Mouse (Mus musculus): ENCODE data around the gene Cyp2w1.
"Not testable (repeated sequence)": the region's sequence is repeated elsewhere in the genome, so short reads cannot be mapped to it uniquely, and the experiment has no call there.

The Cyp2w1 gene

GRCm38 (mm10) chr5:139388195-139388570, 35.8 kb downstream of the Cyp2w1 start:
- DNase-seq = no peak

- no peak for DNase-seq
These were observed 36.6 kb downstream of the Cyp2w1 start for GRCm38 (mm10) chr5:139388694-139389675.

DNA sequence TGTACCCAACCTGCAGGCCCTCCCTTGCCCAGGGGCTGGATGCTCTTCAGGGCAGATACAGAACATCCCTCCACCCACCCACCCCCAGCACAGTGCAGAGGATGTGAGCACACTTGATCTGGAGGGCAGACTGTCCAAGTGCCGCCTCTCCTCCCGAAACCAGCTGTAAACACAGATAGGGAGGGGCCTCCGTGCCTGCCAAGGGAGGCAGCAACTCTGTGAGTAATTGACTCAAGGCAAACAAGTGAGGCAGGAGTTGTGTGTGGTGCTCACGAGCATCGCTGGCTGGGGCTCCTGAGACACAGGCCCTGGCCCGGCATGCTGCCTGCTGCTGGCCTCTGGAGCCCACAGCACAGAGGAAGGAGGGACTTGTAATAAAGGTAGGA, 37.3 kb downstream of the Cyp2w1 start:
- DNase-seq = peak; percentile 56

DNA sequence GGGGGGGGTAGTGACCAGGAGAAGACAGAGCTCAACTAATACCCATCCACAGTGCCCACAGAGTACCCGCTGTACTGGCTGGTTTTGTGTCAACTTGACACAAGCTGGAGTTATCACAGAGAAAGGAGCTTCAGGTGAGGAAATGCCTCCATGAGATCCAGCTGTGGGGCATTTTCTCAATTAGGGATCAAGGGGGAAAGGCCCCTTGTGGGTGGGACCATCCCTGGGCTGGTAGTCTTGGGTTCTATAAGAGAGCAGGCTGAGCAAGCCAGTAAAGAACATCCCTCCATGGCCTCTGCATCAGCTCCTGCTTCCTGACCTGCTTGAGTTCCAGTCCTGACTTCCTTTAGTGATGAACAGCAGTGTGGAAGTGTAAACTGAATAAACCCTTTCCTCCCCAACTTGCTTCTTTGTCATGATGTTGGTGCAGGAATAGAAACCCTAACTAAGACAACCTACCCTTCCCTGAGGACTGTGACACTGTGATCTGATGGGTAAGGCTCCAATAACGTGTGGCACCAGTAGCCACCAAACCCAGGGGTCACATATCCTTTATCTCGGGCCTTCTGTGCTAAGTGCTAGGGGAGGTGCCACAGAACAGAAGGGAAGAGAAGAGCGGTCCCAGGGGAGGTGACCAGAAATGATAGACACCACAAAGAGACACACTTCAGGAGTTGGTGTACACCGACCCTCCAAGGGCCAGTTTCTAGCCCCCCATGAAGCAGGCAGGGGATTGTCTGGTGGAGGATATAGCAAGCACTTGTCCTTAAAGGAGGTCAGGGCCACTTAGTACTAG, 38.1 kb downstream of the Cyp2w1 start:
- DNase-seq = not testable (repeated sequence)

DNA sequence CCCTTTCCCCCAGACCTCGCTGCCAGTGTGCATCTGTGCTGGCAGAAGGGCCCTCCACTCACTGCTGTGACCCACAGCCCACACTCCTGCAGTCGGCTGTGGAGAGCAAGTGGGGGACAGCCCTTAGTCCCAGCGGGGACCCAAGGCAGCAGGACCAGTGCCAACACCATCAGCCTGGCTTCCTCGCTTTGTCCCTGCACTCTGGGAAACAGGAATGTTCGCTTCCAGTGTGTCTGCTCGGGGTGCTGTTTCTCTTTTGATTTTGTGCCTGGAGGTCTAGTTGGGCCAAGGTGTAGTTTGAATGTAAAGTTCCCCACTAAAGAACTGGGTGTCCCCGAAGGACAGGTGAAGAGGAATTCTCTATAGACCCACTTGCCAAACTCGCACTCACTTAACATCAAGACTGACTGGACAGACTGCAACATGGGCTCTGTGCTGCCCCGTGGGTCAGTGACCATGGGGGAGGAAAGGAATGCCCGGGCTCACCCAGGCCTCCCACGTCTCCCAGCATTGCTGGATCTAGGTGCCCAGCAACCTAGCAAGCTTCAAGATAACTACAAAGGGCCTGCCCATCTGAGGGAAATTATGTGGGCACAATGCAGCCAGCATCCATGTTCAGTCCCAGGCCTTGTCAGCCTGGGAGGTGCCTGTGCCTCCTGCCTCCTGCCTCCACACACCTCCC, 39.0 kb downstream of the Cyp2w1 start:
- no peak for DNase-seq

DNA sequence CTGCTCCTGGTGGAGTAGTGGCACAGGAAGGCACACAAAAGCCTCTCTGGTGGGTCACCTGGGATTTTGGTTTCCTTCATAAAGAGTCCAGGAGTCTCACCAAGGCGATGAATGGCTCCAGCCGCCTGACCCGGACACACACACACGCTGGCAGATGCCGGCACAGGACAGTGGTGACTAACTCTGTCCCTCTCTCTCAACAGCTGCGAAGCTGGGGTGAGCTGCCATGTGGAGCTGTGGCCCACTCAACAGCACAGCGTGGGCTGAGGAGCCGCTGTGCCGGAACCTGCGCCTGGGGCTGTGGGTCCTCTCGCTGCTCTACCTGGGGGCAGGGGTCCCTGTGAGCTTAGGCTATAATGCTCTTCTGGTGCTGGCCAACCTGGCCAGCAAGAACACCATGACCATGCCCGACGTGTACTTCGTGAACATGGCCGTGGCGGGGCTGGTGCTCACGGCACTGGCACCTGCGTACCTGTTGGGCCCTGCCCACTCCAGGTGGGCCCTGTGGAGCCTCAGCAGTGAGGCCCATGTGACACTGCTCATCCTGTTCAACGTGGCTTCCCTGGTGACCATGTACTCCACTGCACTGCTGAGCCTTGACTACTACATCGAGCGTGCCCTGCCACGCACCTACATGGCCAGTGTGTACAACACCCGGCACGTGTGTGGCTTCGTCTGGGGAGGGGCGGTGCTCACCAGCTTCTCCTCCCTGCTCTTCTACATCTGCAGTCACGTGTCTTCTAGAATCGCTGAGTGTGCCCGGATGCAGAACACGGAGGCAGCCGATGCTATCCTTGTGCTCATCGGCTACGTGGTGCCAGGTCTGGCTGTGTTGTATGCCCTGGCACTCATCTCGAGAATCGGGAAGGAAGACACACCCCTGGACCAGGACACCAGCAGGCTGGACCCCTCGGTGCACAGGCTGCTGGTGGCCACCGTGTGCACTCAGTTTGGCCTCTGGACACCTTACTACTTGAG, 40.1 kb downstream of the Cyp2w1 start:
- DNase-seq = no peak

- DNase-seq = no peak
These were observed 40.8 kb downstream of the Cyp2w1 start for GRCm38 (mm10) chr5:139393197-139393588.

GRCm38 (mm10) chr5:139394399-139394798, 42.0 kb downstream of the Cyp2w1 start:
- no peak for DNase-seq

- no peak for DNase-seq
These were observed 43.1 kb downstream of the Cyp2w1 start for GRCm38 (mm10) chr5:139395528-139395927.

DNA sequence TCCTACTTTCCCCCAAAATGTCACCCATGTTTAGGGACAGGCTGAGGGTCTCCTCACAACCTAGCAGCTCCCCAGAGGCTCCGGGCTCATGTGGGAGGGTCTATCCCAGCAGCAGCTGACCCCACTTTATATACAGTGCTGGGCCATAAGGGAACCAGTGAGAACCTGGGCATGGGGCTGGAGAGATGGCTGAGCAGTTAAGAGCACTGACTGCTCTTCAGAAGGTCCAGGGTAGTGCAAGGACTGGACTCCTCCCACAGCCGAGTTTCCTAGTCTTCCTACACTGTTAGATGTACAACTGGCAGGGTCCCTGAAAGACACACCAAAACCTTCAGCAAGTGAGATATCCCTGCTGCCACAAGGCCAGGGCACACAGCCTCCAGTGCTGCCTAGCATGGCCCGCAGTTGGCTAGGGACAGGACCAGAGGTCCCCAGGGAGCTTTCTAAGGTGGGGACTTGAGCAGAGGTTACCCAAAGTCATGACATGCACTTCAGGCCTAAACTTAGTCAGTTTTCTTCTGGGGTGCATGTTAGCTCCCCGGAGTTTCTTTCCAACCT, 45.0 kb downstream of the Cyp2w1 start:
- no peak for DNase-seq

DNA sequence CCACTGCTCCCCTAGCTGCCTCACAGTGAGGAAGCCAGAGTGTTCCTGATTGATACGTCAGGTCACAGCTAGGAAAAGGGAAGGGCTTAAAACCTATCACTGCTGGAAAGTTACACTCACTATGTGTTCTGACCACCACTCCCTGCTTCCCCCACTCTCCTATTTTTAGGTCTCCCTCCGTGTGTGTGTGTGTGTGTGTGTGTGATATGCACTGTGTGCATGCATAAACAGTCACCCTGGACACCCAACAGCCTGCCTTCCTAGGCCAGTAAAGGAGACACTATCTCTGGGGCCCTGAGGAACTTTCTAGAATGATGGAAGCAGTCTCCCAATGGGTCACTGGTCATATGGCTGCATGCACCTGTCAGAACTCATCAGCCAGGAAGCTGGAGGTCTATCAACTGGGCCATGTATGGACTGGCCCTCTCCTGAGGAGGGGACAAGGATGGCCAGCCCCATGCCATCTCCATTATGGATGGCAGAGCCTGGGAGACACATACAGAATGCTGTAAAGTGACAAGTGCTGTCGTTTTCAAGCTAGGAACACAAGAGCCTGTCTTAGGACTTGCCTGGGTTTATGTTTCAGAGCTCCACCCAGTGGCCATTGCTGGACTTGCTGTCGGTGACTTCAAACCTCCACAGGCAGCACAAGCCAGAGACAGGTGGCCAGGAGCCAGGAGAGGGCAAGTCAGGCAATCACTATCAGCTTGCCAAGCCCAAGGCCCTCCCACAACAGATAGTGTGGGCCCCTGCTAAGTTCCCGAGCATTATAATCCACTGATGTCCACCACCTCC, 45.7 kb downstream of the Cyp2w1 start:
- peak; percentile 88 for DNase-seq

DNA sequence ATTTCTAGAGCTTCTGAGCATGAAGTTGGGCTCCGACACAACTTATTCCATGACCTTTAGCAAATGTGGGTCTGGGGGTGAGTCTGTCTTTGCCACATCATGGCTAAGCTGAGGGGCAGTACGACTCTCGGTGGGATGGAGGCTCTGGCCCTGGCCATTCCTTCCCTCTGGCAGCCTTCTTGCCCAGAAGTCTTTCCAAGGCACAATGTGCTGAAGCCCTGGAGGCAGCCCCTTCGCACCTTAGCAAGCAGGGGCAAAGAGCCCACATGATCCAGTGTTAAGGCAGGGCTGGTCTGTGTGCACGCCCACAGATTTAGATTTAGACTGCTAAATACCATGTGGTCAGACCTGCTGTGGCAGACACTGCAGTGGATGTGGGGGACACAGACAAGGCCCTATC, 46.4 kb downstream of the Cyp2w1 start:
- DNase-seq = no peak

DNA sequence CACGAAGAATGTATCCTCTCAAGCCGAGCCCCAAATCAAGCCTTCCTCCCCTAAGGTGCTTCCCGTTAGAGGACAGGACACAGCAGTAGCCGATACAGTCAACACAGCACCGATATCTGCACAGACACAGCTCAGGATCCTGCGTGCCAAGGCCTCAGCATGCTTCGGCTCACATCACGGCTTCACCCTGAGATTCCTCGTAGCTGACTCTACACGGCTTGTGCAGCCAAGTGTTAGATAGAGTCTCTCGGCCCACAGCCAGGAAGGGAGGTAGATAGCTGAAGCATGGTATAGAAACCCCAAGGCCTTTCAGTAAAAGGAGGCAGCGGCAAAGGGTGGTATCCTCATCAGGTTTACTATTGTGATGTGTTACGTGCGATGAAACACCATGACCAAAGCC, 47.6 kb downstream of the Cyp2w1 start:
- DNase-seq = no peak

DNA sequence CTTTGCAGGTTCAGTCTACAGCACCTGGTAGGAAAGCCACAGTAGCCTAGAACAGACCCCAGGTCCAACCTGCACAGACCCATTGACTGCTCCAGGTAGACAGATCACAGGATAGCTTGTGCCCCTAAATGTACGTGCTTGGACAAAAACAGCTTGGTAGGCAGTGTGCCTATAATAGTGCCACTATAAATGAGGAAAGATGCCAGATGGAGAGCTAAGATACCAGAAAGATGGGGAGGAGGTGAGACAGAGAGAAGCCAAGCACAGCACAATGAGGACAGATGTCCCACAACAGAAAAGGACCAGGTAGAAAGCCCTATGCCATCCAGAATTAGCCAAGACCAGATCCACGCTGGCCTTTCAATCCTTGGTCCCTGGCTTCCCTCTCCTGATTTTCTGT, 49.7 kb downstream of the Cyp2w1 start:
- no peak for DNase-seq

DNA sequence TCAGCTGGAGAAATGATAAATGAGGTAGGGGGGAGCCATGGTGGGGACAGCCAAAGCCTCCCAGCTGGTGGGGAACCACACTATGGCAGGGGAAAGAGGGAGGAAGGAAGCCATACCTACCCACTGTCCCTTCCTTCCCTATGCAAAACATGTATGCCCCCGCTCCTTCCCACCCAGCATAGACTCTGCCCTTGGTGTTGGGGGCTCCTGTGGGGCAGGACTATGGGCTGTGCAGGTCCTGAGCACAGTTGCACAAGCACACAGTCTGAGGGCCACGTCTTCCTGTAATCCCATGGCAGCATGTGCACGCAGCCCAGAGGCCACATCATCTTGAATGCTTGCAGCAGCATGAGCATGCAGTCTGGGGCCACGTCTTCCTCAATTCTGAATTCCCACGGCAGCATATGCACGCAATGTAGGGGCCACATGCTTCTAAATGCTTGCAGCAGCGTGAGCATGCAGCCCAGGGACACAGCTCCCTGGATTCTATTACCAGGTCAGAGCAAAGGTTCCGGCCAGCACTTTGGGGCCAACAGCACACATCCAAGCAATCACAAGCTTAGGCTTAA, 51.4 kb downstream of the Cyp2w1 start:
- DNase-seq = no peak

- DNase-seq = no peak
These were observed 52.5 kb downstream of the Cyp2w1 start, which contains the start of gene C130050O18Rik for GRCm38 (mm10) chr5:139404801-139405401. Gene C130050O18Rik, plus strand, starts transcription at chr5:139405280.

- no peak for DNase-seq
These were observed 53.1 kb downstream of the Cyp2w1 start for GRCm38 (mm10) chr5:139405478-139405877.

- DNase-seq = no peak
These were observed 53.5 kb downstream of the Cyp2w1 start for GRCm38 (mm10) chr5:139405953-139406352.
